Mouse (Mus musculus) testis, adult 2 months (tissue): ENCODE data around the gene Hdac8. TPM values are rescaled to one million over a fixed set of nuclear protein-coding genes. Genes with fewer than 3 reads are reported as not detected.

Source experiments
- H3K27ac ChIP-seq: fragments of 200-500 bp; 2 replicates; pipeline ENCODE4 v1.5.1; 2012; ENCODE audit warnings: low read depth, low read length; ENCODE audit not compliant: control insufficient read depth, insufficient read depth
- H3K27me3 ChIP-seq: fragments of 200-500 bp; 2 replicates; pipeline ENCODE4 v1.6.1; 2012; ENCODE audit warnings: mild to moderate bottlenecking, low read length, moderate library complexity; ENCODE audit not compliant: control insufficient read depth, insufficient read depth
- H3K36me3 ChIP-seq: fragments of 200-500 bp; 2 replicates; pipeline ENCODE4 v1.6.1; 2012; ENCODE audit warnings: mild to moderate bottlenecking, low read length; ENCODE audit not compliant: control insufficient read depth, insufficient read depth
- H3K4me1 ChIP-seq: fragments of 200-500 bp; 2 replicates; pipeline ENCODE4 v1.6.1; 2012; ENCODE audit warnings: low read length; ENCODE audit not compliant: control insufficient read depth, insufficient read depth
- H3K4me3 ChIP-seq: fragments of 200-500 bp; 2 replicates; pipeline ENCODE4 v1.5.1; 2012; ENCODE audit warnings: low read depth, mild to moderate bottlenecking, low read length, moderate library complexity, mixed read lengths; ENCODE audit not compliant: control insufficient read depth
- CTCF ChIP-seq: fragments of 200-500 bp; IDR thresholded peaks from 2 replicates; pipeline ENCODE4 v1.5.1; 2012; ENCODE audit warnings: low read depth, mild to moderate bottlenecking, inconsistent platforms, low read length, moderate library complexity; ENCODE audit not compliant: control insufficient read depth, insufficient read depth, insufficient replicate concordance
- POLR2A ChIP-seq: fragments of 200-500 bp; IDR thresholded peaks from 2 replicates; pipeline ENCODE4 v1.6.1; 2012; ENCODE audit warnings: low read depth, mild to moderate bottlenecking, inconsistent platforms, low read length, moderate library complexity; ENCODE audit not compliant: control insufficient read depth
- polyA plus RNA-seq: library from polyadenylated mRNA; depleted of rRNA; stranded (reverse); fragments of >200 nt; gene quantifications from 2 replicates; pipeline ENCODE4 v1.2.3, GENCODE M21; 2012

The Hdac8 gene
- polyA plus RNA-seq, 1 experiment, result 0.89 TPM

- no peaks in the 10 kb centered on the region for H3K4me1 ChIP-seq
- no peaks in the 10 kb centered on the region for H3K36me3 ChIP-seq
- H3K4me3 ChIP-seq, result no peak overlapping the region
- H3K27me3 ChIP-seq, result no peaks in the 10 kb centered on the region
- TF ChIP-seq CTCF (no peak), POLR2A (no peak)
- no peak overlapping the region for H3K27ac ChIP-seq
Measured at GRCm38 (mm10) chrX:102383151-102383550, 122.0 kb downstream of the Hdac8 start.

DNA sequence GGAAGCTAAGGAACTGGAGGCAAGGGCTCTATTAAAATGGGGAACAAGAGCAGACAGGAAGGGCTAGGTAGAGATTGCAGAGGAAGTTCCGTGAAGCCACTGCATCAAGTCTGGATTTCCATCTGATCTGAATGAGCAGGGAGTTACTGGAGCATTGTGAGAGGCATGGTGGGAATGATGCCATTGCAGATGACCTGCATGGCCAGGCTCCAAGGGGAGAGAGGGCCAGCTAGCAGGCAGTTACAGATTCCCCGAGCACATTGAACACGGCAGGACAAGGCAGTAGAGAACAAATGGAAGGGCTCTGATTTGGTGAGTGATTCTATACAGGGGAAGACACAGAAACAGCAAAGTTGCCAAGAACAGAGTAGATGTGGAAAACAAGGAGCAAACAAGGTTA is 138.6 kb downstream of the Hdac8 start:
- no peaks in the 10 kb centered on the region for H3K36me3 ChIP-seq
- TF ChIP-seq POLR2A, result no peak
- TF ChIP-seq CTCF, result no peak
- H3K27me3 ChIP-seq, result no peaks in the 10 kb centered on the region
- no peaks in the 10 kb centered on the region for H3K4me1 ChIP-seq
- H3K27ac ChIP-seq, result no peak overlapping the region; the same call in 1 of the 2 replicates
- H3K4me3 ChIP-seq, result no peak overlapping the region

DNA sequence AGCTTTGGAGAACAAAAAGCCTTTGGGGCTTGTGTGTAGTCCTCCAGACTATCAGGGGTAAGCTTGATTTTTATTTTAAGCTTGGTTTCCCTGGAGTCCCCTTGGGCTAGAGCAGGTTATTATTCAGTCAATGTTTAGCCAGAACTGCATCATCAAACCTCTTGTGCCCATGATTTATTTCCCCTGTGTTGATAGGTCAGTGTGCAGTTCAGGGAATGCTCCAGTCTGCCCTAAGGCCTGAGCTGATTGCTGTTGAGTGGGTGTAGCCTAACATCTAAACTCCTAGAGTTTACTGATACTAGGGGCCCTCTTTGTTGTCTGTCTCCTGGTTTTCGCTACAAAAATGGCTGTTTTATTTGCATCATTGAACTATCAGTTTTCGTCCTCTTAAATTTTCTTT is 142.9 kb downstream of the Hdac8 start:
- Histone ChIP-seq H3K4me3 (no peak overlapping the region), H3K4me1 (no peaks in the 10 kb centered on the region), H3K27ac (no peak overlapping the region), H3K36me3 (no peaks in the 10 kb centered on the region), H3K27me3 (no peaks in the 10 kb centered on the region)
- TF ChIP-seq CTCF (no peak), POLR2A (no peak)

DNA sequence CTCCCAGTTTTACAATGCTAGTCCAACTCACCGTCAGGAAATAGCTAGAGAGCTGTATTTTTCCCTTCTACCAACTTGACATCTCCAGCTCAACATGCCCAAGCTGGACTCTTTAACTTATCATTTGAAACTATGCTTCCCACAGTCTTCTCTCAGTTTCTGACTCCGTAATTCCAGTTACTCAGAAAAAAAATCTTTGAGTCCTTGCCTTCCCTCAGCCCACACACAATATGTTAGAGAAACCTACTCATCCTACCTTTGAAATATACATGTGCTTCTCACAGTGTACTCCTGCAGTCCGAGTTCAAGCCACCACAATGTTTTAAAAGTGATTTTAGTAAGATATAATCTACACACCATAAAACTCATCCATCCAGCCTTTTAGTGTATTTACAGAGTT is 151.7 kb downstream of the Hdac8 start:
- no peaks in the 10 kb centered on the region for H3K27me3 ChIP-seq
- no peak for TF ChIP-seq POLR2A
- TF ChIP-seq CTCF, result no peak
- no peak overlapping the region for H3K4me3 ChIP-seq

GRCm38 (mm10) chrX:102349843-102350731 is 155.1 kb downstream of the Hdac8 start:
- TF ChIP-seq POLR2A, result no peak
- no peak for TF ChIP-seq CTCF
- no peak overlapping the region for H3K27ac ChIP-seq
- H3K27me3 ChIP-seq, result no peaks in the 10 kb centered on the region
- H3K36me3 ChIP-seq, result no peaks in the 10 kb centered on the region
- no peaks in the 10 kb centered on the region for H3K4me1 ChIP-seq
- H3K4me3 ChIP-seq, result no peak overlapping the region

More for the DNA sequence above, 151.7 kb downstream of the Hdac8 start:
- H3K4me1 ChIP-seq, result no peaks in the 10 kb centered on the region
- H3K36me3 ChIP-seq, result no peaks in the 10 kb centered on the region
- no peak overlapping the region for H3K27ac ChIP-seq

- H3K27ac ChIP-seq, result no peak overlapping the region
- no peaks in the 10 kb centered on the region for H3K36me3 ChIP-seq
- H3K4me3 ChIP-seq, result no peak overlapping the region
- no peaks in the 10 kb centered on the region for H3K27me3 ChIP-seq
- H3K4me1 ChIP-seq, result no peaks in the 10 kb centered on the region
- TF ChIP-seq POLR2A, result no peak
- TF ChIP-seq CTCF, result no peak
Measured at GRCm38 (mm10) chrX:102348886-102349486, 156.2 kb downstream of the Hdac8 start.

DNA sequence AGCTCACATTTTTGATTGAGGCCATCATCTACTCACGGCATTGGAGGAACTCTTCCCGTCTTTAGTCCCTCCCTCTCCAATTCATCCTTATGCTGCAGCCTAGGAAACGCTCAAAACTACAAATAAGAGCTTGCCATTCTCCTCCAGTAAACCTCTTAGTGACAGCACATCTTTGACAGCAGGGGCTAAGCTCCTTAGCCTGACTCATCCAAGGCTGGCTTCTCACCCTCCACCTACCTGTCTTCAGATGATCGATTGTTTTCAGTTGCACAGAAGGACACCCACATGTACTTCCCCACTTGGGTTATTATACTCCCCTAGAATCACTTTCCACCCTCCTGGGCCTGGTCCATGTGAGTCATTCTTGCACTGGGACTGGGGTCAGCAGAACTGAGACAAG is 163.5 kb downstream of the Hdac8 start:
- Histone ChIP-seq H3K4me1 (no peaks in the 10 kb centered on the region), H3K27me3 (no peaks in the 10 kb centered on the region), H3K4me3 (no peak overlapping the region), H3K36me3 (no peaks in the 10 kb centered on the region), H3K27ac (no peak overlapping the region)
- TF ChIP-seq CTCF, result no peak
